Mouse (Mus musculus) right cerebral cortex, adult 2 months (tissue): Measurements from ENCODE around the gene Hs2st1.

ENCODE experiments used
- DNase-seq, 2 experiments: peaks; one replicate each; pipeline ENCODE4 v3.0.0; 2021 to 2022; ENCODE audit warnings: low spot score in 2 of 2

Gene Hs2st1

GRCm38 (mm10) chr3:144396478-144396877 lies 173.5 kb downstream of the Hs2st1 start:
- DNase-seq, result no peak

DNA sequence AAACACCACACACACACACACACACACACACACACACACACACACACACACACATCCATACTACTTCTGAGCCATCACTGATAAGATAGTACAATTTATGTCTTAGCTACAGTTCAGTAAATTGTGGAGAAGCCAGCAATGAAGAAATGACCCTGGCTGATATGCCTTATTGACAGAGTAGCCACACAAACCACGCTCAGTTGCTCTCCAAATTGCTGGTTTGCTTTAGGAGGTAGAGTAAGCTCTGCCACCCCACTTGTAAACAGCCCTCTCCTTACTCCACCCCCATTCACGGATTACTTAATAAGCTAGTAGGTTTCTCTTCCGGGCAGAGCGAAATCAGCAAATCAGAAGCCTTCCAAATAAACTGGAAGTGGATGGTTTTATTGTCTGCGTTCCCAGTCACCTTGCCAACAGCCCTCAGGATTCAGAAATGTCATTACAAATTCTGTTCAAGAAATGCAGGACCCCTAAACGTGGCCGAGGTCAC lies 175.5 kb downstream of the Hs2st1 start:
- DNase-seq, result no peak

DNA sequence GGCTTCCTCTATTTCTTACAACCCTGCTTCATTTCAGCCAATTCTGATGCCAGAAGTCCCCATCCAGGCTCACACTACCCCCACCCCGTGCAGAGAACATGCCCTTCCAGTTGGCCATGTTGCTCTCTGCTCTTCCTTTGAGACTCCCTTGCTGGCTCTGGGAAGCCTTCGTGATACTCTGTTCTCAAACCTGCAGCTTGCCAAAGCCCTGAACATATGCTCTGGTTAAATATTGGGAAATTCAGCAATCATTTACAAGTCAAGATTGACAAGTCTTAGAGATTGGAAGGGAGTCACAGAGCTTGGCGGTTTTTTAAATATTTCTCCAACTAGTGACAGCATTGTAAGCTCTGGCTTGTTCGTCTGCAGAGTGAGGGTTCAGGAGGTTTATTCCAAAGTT lies 183.5 kb downstream of the Hs2st1 start:
- no peak for DNase-seq

- no peak for DNase-seq
Measured at GRCm38 (mm10) chr3:144384648-144385047, 185.3 kb downstream of the Hs2st1 start.

DNA sequence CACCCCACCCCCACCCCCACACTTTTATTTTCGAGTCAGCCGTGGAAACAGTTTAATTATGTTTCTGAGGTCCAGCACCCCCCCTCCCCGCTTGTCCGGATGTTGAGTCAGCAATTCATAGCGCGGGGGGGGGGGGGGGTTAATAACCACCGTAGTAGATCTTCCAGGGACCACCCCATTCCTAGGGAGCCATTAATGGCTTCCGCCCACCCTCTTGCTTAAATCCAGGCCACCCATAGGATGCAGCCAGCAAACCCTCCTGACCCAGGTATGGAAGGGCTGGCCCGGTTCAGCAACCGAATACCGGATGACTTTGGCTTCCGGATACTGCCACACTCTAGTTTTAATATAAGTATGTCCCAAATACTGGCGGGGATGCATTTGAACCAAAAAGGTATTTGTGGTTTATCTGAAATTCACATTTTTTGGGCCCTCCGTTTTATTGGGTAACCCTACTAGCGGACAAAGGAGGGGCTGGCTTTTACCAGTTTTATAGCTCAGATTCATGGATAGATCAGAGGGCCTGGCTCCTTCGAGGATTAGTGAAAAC lies 188.5 kb downstream of the Hs2st1 start:
- DNase-seq, result no peak

DNA sequence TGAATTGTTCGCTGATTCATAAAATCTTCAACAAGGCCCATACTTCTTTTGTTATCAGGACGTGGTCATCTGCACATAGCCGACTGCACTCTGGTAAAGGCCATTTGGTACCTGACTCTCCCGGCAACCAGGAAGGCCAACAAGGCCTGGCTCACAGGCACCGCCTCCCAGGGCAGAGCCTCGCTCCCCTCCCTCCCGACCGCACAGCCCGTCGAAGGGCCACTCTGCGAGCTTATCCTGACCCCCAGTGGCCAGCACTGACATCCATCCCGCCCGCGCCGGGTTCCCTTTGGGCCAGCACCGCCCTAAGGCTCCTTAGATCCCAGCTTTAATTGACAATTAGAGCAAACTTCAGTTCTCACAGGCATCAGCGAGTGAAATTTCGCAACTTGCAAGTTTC lies 189.1 kb downstream of the Hs2st1 start:
- DNase-seq, result peak; percentile 42 to 58

- no peak for DNase-seq
Measured at GRCm38 (mm10) chr3:144379801-144380200, 190.2 kb downstream of the Hs2st1 start.
